Mouse (Mus musculus) midbrain, embryonic 13.5 days (tissue): ENCODE measurements around the gene Mbd3l2. TPM values are rescaled to one million over a fixed set of nuclear protein-coding genes. Genes with fewer than 3 reads are reported as not detected.
"Not testable (repeated sequence)": the region's sequence is repeated elsewhere in the genome, so short reads cannot be mapped to it uniquely, and the experiment has no call there.

ENCODE experiments used
- ATAC-seq: fragments of 200-750 bp; cut with Nextera tagmentation; 2 replicates; pipeline ENCODE4 v1.8.0; 2017; ENCODE audit warnings: mild to moderate bottlenecking, moderate TSS enrichment, moderate library complexity
- H3K27ac ChIP-seq: fragments of 300-500 bp; sonication (generic); 2 replicates; pipeline ENCODE4 v1.5.1; 2015; ENCODE audit warnings: inconsistent platforms, mild to moderate bottlenecking, moderate library complexity
- H3K27me3 ChIP-seq: fragments of 300-500 bp; sonication (generic); 2 replicates; pipeline ENCODE4 v1.6.1; 2015; ENCODE audit warnings: mild to moderate bottlenecking, inconsistent platforms
- H3K36me3 ChIP-seq: fragments of 300-500 bp; sonication (generic); 2 replicates; pipeline ENCODE4 v1.6.1; 2015; ENCODE audit warnings: mild to moderate bottlenecking, inconsistent platforms
- H3K4me1 ChIP-seq: fragments of 300-500 bp; sonication (generic); replicated peaks from 2 replicates; pipeline ENCODE4 v1.6.1; 2015; ENCODE audit warnings: inconsistent platforms
- H3K4me2 ChIP-seq: fragments of 300-500 bp; sonication (generic); replicated peaks from 2 replicates; pipeline ENCODE4 v1.6.1; 2015; ENCODE audit warnings: moderate library complexity, mild to moderate bottlenecking, inconsistent platforms
- H3K4me3 ChIP-seq: fragments of 300-500 bp; sonication (generic); replicated peaks from 2 replicates; pipeline ENCODE4 v1.5.1; 2015; ENCODE audit warnings: mild to moderate bottlenecking, inconsistent platforms
- H3K9ac ChIP-seq: fragments of 300-500 bp; sonication (generic); replicated peaks from 2 replicates; pipeline ENCODE4 v1.6.1; 2015; ENCODE audit warnings: mild to moderate bottlenecking, inconsistent platforms
- H3K9me3 ChIP-seq: fragments of 300-500 bp; sonication (generic); 2 replicates; pipeline ENCODE4 v1.6.1; 2016; ENCODE audit warnings: mild to moderate bottlenecking, inconsistent platforms
- WGBS: fragments of 180-500 bp; shearing (Covaris S2); methylation state at CpG from one replicate; pipeline ENCODE4 v1.1.7; 2015; 5-methylcytosine and 5-hydroxymethylcytosine counted together
- polyA plus RNA-seq: library from polyadenylated mRNA; unstranded; fragments of >200 nt; fragmentation: Nextera tagmentation; extraction: Ambion mirVana; gene quantifications from 2 replicates; pipeline ENCODE4 v1.2.1, GENCODE M21; 2015

Gene Mbd3l2
- polyA plus RNA-seq = 0.07 and 0.09 TPM in 2 replicates

GRCm38 (mm10) chr9:18430354-18430753, at the start of gene Mbd3l2:
TSS of gene Mbd3l2 (plus strand) at chr9:18430654.
- H3K27ac ChIP-seq = no peak within 1 kb of the TSS
- no peaks in the 10 kb centered on the region for H3K4me1 ChIP-seq
- H3K9me3 ChIP-seq = no peaks in the 10 kb centered on the region
- H3K4me2 ChIP-seq = no peak within 1 kb of the TSS
- ATAC-seq = no peak
- no peaks in the 10 kb centered on the region for H3K36me3 ChIP-seq
- H3K27me3 ChIP-seq = no peaks in the 10 kb centered on the region
- no peak within 1 kb of the TSS for H3K9ac ChIP-seq
- H3K4me3 ChIP-seq = no peak within 1 kb of the TSS

- H3K27ac ChIP-seq = no peak overlapping the region
Observed at GRCm38 (mm10) chr9:18385782-18386181, 44.7 kb upstream of the Mbd3l2 start.

GRCm38 (mm10) chr9:18399629-18400028, 30.8 kb upstream of the Mbd3l2 start:
- no peak overlapping the region for H3K9ac ChIP-seq
- H3K27me3 ChIP-seq = no peaks in the 10 kb centered on the region
- no peak overlapping the region for H3K27ac ChIP-seq
- 69% methylated on average over 1 of the region's 1 CpGs for WGBS
- H3K36me3 ChIP-seq = no peaks in the 10 kb centered on the region
- H3K4me2 ChIP-seq = no peak overlapping the region
- H3K9me3 ChIP-seq = no peaks in the 10 kb centered on the region
- no peaks in the 10 kb centered on the region for H3K4me1 ChIP-seq
- H3K4me3 ChIP-seq = no peak overlapping the region
- no peak for ATAC-seq

More at GRCm38 (mm10) chr9:18385782-18386181, 44.7 kb upstream of the Mbd3l2 start:
- no peak overlapping the region for H3K4me3 ChIP-seq
- H3K36me3 ChIP-seq = no peaks in the 10 kb centered on the region
- ATAC-seq = no peak
- no peaks in the 10 kb centered on the region for H3K27me3 ChIP-seq
- no peak overlapping the region for H3K4me2 ChIP-seq
- 41% methylated on average over 6 of the region's 6 CpGs for WGBS
- H3K9ac ChIP-seq = no peak overlapping the region
- no peaks in the 10 kb centered on the region for H3K4me1 ChIP-seq
- H3K9me3 ChIP-seq = no peaks in the 10 kb centered on the region

GRCm38 (mm10) chr9:18402895-18403294, 27.6 kb upstream of the Mbd3l2 start, which contains the start of gene Naalad2:
TSS of gene Naalad2 (minus strand) at chr9:18402995.
- not testable (repeated sequence) for H3K4me1 ChIP-seq, H3K9me3 ChIP-seq, H3K27ac ChIP-seq, H3K4me2 ChIP-seq, H3K36me3 ChIP-seq, H3K4me3 ChIP-seq, ATAC-seq, H3K9ac ChIP-seq, H3K27me3 ChIP-seq
- 73% methylated on average over 2 of the region's 2 CpGs for WGBS

- 58% methylated on average over 1 of the region's 1 CpGs for WGBS
- no peak within 1 kb of the TSS for H3K9ac ChIP-seq
- no peaks in the 10 kb centered on the region for H3K4me1 ChIP-seq
- H3K4me2 ChIP-seq = no peak within 1 kb of the TSS
- H3K27me3 ChIP-seq = no peaks in the 10 kb centered on the region
- H3K36me3 ChIP-seq = no peaks in the 10 kb centered on the region
- H3K4me3 ChIP-seq = no peak within 1 kb of the TSS
- no peaks in the 10 kb centered on the region for H3K9me3 ChIP-seq
- no peak within 1 kb of the TSS for H3K27ac ChIP-seq
- no peak for ATAC-seq
Observed at GRCm38 (mm10) chr9:18404118-18404517, 26.3 kb upstream of the Mbd3l2 start, which contains the start of gene Ubtfl1. TSS of gene Ubtfl1 (plus strand) at chr9:18404418.

- H3K4me2 ChIP-seq, ATAC-seq: not testable (repeated sequence)
- 83% methylated on average over 4 of the region's 4 CpGs for WGBS
Observed at GRCm38 (mm10) chr9:18412371-18412770, 18.1 kb upstream of the Mbd3l2 start.

GRCm38 (mm10) chr9:18431687-18432086, 1.2 kb downstream of the Mbd3l2 start:
- no peak overlapping the region for H3K4me2 ChIP-seq
- no peaks in the 10 kb centered on the region for H3K36me3 ChIP-seq
- no peak overlapping the region for H3K4me3 ChIP-seq
- 92% methylated on average over 10 of the region's 10 CpGs for WGBS
- H3K4me1 ChIP-seq = no peaks in the 10 kb centered on the region
- H3K9me3 ChIP-seq = no peaks in the 10 kb centered on the region
- no peaks in the 10 kb centered on the region for H3K27me3 ChIP-seq
- H3K27ac ChIP-seq = no peak overlapping the region
- no peak for ATAC-seq
- no peak overlapping the region for H3K9ac ChIP-seq

More at GRCm38 (mm10) chr9:18412371-18412770, 18.1 kb upstream of the Mbd3l2 start:
- not testable (repeated sequence) for H3K4me3 ChIP-seq, H3K9ac ChIP-seq, H3K27ac ChIP-seq, H3K9me3 ChIP-seq, H3K27me3 ChIP-seq, H3K4me1 ChIP-seq, H3K36me3 ChIP-seq

- no peak overlapping the region for H3K4me3 ChIP-seq
- H3K36me3 ChIP-seq = peaks cover 62% of the 10 kb centered on the region
- H3K9me3 ChIP-seq = peaks cover 5% of the 10 kb centered on the region; the same call in 1 of the 2 replicates
- no peaks in the 10 kb centered on the region for H3K27me3 ChIP-seq
- WGBS = 80% methylated on average over 4 of the region's 4 CpGs
- H3K4me1 ChIP-seq = no peaks in the 10 kb centered on the region
- H3K9ac ChIP-seq = no peak overlapping the region
- ATAC-seq = no peak
- H3K4me2 ChIP-seq = no peak overlapping the region
- H3K27ac ChIP-seq = no peak overlapping the region
Observed at GRCm38 (mm10) chr9:18456520-18456919, 26.1 kb downstream of the Mbd3l2 start.

- H3K27ac ChIP-seq = no peak overlapping the region
- H3K9me3 ChIP-seq = 0 out of 2 replicates have a peak, but pooled peaks cover 6% of the 10 kb centered on the region
- peaks cover 16% of the 10 kb centered on the region for H3K4me1 ChIP-seq
- WGBS = 11% methylated on average over 3 of the region's 3 CpGs
- peaks cover 72% of the 10 kb centered on the region for H3K36me3 ChIP-seq
- H3K4me2 ChIP-seq = no peak overlapping the region
- ATAC-seq = no peak
- no peaks in the 10 kb centered on the region for H3K27me3 ChIP-seq
- no peak overlapping the region for H3K9ac ChIP-seq
- no peak overlapping the region for H3K4me3 ChIP-seq
Observed at GRCm38 (mm10) chr9:18467350-18467749, 36.9 kb downstream of the Mbd3l2 start.

GRCm38 (mm10) chr9:18468005-18468404, 37.6 kb downstream of the Mbd3l2 start:
- Histone ChIP-seq H3K9me3 (0 out of 2 replicates have a peak, but pooled peaks cover 6% of the 10 kb centered on the region), H3K4me1 (peaks cover 19% of the 10 kb centered on the region), H3K27ac (no peak overlapping the region), H3K4me2 (no peak overlapping the region), H3K36me3 (peaks cover 66% of the 10 kb centered on the region), H3K9ac (no peak overlapping the region), H3K27me3 (no peaks in the 10 kb centered on the region), H3K4me3 (no peak overlapping the region)
- no peak for ATAC-seq
- WGBS = 89% methylated on average over 3 of the region's 3 CpGs

GRCm38 (mm10) chr9:18473324-18474128, 43.1 kb downstream of the Mbd3l2 start:
- Histone ChIP-seq H3K4me2 (peak overlapping the region; percentile 63), H3K27me3 (peaks cover 12% of the 10 kb centered on the region; the same call in 1 of the 2 replicates), H3K4me1 (peaks cover 16% of the 10 kb centered on the region), H3K27ac (peak overlapping the region; percentile 95), H3K9ac (peak overlapping the region; percentile 75), H3K36me3 (peaks cover 16% of the 10 kb centered on the region), H3K9me3 (no peaks in the 10 kb centered on the region), H3K4me3 (peak overlapping the region; percentile 61)
- ATAC-seq = peak; percentile 99
- 4% methylated on average over 39 of the region's 39 CpGs for WGBS

GRCm38 (mm10) chr9:18478168-18478567, 47.7 kb downstream of the Mbd3l2 start, which contains the start of the genes Zfp558 and Mbd3l1:
TSS of gene Zfp558 (minus strand) at chr9:18478268.
TSS of gene Mbd3l1 (plus strand) at chr9:18478359.
- ATAC-seq = no peak
- H3K27me3 ChIP-seq = peaks cover 12% of the 10 kb centered on the region; the same call in 1 of the 2 replicates
- no peaks in the 10 kb centered on the region for H3K36me3 ChIP-seq
- no peaks in the 10 kb centered on the region for H3K9me3 ChIP-seq
- 0 out of 2 replicates have a peak, but pooled peaks cover 5% of the 10 kb centered on the region for H3K4me1 ChIP-seq
- no peak within 1 kb of the TSS for H3K4me2 ChIP-seq
- no peak within 1 kb of the TSS for H3K9ac ChIP-seq
- H3K4me3 ChIP-seq = no peak within 1 kb of the TSS
- WGBS = 79% methylated on average over 3 of the region's 3 CpGs
- no peak within 1 kb of the TSS for H3K27ac ChIP-seq
